Mouse (Mus musculus) layer of hippocampus, postnatal 14 days (tissue): ENCODE measurements around the gene Rab3gap2. TPM values are rescaled to one million over a fixed set of nuclear protein-coding genes. Genes with fewer than 3 reads are reported as not detected.
A peak's percentile ranks its signal among the peaks of the same experiment; 100 is the strongest.
"Not testable (repeated sequence)": the region's sequence is repeated elsewhere in the genome, so short reads cannot be mapped to it uniquely, and the experiment has no call there.

ENCODE experiments used
- DNase-seq, 2 experiments: peaks; one replicate each; pipeline ENCODE4 v3.0.0; 2021 to 2022; ENCODE audit warnings: low spot score in 2 of 2, mixed read lengths in 1 of 2
- total RNA-seq, 2 experiments: library from RNA; stranded (reverse); gene quantifications; 2 replicates each; pipeline ENCODE4 v1.2.3; 2021

The Rab3gap2 gene
- total RNA-seq, 2 experiments from 2014 or later = 58.6 to 61.6 TPM

GRCm38 (mm10) chr1:185277022-185277421, 73.1 kb downstream of the Rab3gap2 start:
- DNase-seq = no peak

GRCm38 (mm10) chr1:185279288-185279687, 75.4 kb downstream of the Rab3gap2 start:
- DNase-seq = no peak

- DNase-seq = no peak
Observed at GRCm38 (mm10) chr1:185280616-185281015, 76.7 kb downstream of the Rab3gap2 start.

GRCm38 (mm10) chr1:185282846-185283245, 78.9 kb downstream of the Rab3gap2 start:
- no peak for DNase-seq

GRCm38 (mm10) chr1:185283247-185283646, 79.3 kb downstream of the Rab3gap2 start:
- no peak for DNase-seq

GRCm38 (mm10) chr1:185284740-185285139, 80.8 kb downstream of the Rab3gap2 start:
- DNase-seq = peak in 1 of 2 experiments; percentile 28

GRCm38 (mm10) chr1:185285171-185285570, 81.3 kb downstream of the Rab3gap2 start:
- DNase-seq = peak in 1 of 2 experiments; percentile 28

GRCm38 (mm10) chr1:185287066-185287465, 83.1 kb downstream of the Rab3gap2 start:
- no peak for DNase-seq

GRCm38 (mm10) chr1:185289231-185289630, 85.3 kb downstream of the Rab3gap2 start:
- no peak for DNase-seq

GRCm38 (mm10) chr1:185291336-185291735, 87.4 kb downstream of the Rab3gap2 start:
- no peak for DNase-seq

GRCm38 (mm10) chr1:185292646-185293360, 88.9 kb downstream of the Rab3gap2 start:
- DNase-seq = no peak

GRCm38 (mm10) chr1:185296850-185297249, 92.9 kb downstream of the Rab3gap2 start:
- no peak for DNase-seq

- DNase-seq = no peak
Observed at GRCm38 (mm10) chr1:185298496-185298895, 94.6 kb downstream of the Rab3gap2 start.

GRCm38 (mm10) chr1:185302816-185303215, 98.9 kb downstream of the Rab3gap2 start:
- no peak for DNase-seq

GRCm38 (mm10) chr1:185306836-185307235, 102.9 kb downstream of the Rab3gap2 start:
- DNase-seq = no peak

GRCm38 (mm10) chr1:185307645-185308044, 103.7 kb downstream of the Rab3gap2 start:
- DNase-seq = no peak

GRCm38 (mm10) chr1:185308334-185308733, 104.4 kb downstream of the Rab3gap2 start:
- DNase-seq = no peak

GRCm38 (mm10) chr1:185308908-185309307, 105.0 kb downstream of the Rab3gap2 start:
- DNase-seq = no peak

- DNase-seq = no peak
Observed at GRCm38 (mm10) chr1:185311949-185312348, 108.0 kb downstream of the Rab3gap2 start.

- no peak for DNase-seq
Observed at GRCm38 (mm10) chr1:185314546-185314945, 110.6 kb downstream of the Rab3gap2 start.

GRCm38 (mm10) chr1:185315846-185316568, 112.1 kb downstream of the Rab3gap2 start:
- DNase-seq = peak; percentile 20 to 67

GRCm38 (mm10) chr1:185327754-185328345, 123.9 kb downstream of the Rab3gap2 start:
- not testable (repeated sequence) for DNase-seq
